Mouse (Mus musculus) bone marrow macrophage, adult 2 months (primary cell): ENCODE measurements around the gene Mindy1.

Experiments used
- CTCF ChIP-seq: IDR thresholded peaks from 2 replicates; pipeline ENCODE4 v1.5.1; 2012; ENCODE audit warnings: low read depth, mild to moderate bottlenecking, low read length, moderate library complexity
- POLR2A ChIP-seq: IDR thresholded peaks from 2 replicates; pipeline ENCODE4 v1.6.1; 2012; ENCODE audit warnings: mild to moderate bottlenecking, low read depth, low read length, borderline replicate concordance

DNA sequence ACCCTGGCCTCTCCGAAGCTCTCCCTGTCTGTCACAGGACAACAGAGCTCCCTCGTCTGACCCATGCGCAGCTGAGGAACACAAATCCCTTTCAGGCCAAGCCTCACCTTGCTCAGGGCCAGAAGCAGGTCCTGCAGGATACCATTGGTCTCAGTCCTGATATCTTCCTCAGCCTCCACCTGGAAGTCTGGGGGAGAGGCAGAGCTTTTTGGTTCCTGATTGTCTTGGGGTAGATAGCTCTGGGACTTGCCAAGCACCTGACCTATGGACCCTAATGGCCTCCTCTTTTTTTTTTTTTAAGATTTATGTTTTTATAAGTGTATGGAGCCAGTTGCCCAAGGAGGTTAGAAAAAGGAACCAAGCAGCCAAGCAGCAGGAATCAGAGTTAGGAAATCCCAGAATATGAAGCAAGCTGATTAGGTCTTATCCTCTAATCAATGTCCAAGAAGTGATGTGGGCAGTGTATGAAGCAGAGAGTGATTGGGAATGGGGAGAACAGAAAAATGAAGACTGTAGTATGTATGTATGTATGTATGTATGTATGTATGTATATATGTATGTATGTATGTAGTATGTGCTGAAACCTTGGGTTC lies 20.2 kb downstream of the Mindy1 start:
- no peak for TF ChIP-seq CTCF
- no peak for TF ChIP-seq POLR2A
